Mouse (Mus musculus) testis, postnatal 14 days (tissue): ENCODE results near the gene Siae.

Experiments used
- DNase-seq: peaks from one replicate; pipeline ENCODE4 v3.0.0; 2021; ENCODE audit warnings: low spot score

Gene Siae

DNA sequence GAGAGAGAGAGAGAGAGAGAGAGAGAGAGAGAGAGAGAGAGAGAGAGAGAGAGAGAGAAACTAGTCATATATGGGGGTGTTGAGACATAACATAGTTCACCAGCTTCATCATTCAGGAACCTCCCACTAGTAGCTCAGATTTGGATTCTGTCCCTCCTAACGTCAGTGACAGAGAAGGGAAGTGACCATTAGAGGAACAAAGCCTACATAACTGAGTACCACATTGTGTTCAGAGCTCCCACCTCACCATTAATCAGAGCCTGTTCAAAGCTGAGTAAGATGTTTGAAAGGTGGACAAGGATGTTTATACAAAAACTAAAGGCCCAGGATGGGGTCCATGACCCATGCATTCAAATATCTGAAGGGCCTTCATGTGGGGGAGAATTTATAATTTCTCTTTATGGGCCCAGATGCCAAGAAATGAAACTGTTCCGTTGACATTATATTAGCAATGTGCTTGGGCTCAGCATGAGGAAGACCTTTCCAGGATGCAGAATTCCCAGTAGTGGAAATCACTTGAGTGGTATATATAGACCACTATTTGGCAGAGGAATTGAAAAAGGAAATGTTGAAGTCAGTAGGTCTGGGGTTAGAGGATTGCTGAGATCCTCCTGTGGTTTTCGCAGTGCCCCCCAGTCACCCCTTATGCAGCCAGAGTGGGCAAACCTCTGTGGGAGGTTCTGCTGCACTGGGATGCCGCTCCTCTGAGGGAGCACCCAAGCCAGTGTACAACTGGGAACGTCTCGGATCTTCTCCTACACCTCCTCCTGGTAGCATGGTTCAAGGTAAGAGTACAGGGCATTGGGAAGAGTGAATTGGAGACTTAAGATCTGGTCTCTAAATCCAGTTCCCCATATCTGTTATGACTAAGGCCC is 14.6 kb upstream of the Siae start:
- DNase-seq, result no peak

DNA sequence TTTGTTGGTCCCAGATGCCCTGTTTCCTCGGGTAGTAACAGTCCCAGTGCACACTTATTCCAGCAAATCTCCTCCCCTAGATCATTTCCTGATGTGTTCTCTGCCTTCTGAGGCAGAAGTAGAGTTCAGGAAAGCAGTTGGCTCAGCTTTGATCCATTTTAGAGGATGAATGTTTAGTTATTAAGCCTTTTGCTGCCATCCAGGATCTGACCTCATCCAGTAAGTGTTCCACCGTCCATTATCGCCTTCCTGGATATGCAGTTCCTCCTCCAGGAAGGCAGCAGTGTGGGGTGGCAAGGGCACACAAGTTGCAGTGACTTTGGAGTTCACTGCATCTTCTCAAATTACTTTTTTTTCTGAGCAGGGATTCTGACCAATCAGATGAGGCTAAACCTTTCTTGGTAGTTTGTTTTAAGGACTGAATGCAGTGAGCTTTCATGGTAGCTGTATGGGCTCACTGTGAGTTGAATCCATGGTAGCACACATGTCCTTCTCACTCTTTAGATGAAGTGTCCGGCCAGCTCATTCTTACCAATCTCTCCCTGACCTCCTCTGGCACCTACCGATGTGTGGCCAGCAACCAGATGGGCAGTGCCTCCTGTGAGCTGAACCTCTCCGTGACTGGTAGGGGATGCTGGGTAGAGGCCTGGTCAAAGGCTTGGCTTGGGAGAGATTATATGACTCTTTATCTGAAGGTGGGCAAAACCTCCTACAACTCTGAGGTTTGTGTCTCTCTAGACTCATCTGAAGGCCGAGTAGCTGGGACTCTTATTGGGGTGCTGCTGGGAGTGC is 13.5 kb upstream of the Siae start:
- no peak for DNase-seq

DNA sequence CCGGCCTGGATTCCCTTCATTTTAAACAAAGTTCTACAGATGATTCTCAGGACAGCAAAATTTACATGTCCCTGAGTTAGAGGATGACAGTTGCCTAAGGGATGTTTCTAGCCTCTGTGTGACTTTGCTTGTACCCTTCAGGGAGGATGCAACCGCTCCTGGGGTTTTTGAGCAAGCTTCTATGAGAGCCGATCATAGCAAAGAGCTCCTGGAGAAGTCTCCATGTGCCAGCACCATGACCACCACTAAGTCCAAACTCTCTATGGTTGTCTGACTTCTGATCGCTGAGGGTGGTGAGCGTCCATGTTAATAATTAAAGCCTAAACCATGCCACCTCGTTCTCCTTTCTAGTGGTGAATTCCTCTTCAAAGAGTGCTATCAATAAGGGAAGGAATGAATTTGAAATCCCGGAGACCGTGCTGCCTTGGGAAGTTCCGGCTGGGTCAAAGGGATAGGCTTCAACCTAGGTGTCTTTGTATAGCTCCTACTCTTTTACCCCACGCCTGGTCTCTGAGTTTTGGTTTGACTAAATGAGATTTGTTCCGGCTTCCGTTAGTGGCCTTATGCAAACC is 11.5 kb upstream of the Siae start:
- DNase-seq, result no peak

DNA sequence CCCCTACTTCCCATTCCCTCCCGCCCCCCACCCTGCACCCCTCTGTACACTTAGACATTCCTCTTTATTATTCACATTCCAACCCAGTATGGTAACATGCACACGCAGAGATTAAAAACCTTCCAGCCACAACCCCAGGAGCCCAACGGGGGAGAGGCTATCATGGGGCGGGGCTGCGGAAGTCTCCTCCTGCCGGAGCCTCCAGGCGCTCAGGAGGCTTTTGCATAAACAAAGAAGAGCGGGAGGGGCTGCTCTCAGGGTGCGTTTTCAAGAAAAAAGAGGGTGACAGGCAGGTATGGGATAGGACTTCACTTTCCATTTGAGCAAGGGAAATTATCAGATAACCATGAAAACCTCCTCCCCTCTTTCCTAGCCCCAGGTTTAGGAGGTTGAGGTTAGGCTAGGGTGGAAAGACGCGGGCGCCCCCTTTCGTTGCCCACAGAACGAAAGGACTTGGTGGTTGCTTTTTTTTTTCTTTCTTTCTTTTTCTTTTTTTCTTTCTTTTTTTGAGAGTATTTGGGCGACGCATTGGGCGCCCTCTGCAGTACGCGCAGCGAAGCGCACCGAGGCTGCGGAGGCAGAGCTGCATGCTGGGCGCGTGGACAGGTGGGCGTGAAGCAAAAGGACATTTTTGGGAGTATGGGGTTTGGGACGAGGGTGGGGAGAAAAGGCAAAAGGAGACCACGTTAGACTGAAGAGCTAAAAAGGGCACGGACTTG is 10.9 kb upstream of the Siae start:
- DNase-seq, result peak; percentile 26

DNA sequence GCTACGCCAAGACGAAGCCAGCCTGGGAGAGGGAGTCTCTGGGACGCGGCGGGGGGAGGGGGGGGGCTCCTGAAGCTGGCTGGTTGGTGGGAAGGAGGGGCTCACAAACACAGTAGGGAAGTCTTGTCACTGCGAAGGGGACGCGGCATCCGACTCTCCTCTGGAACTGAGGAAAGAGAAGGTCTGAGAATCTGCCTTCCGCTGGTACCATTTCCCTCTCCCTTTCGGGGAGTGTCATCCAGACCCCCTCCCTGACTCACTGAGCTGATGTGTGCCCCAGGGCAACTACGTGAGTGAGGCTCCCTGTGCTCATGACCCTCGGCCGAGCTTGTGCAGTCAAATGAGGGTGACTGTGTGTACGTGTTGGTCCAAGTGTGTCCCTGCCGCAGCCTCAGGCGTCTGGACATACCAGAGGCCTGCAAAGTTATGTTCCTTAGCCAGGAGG is 10.3 kb upstream of the Siae start:
- DNase-seq, result no peak

DNA sequence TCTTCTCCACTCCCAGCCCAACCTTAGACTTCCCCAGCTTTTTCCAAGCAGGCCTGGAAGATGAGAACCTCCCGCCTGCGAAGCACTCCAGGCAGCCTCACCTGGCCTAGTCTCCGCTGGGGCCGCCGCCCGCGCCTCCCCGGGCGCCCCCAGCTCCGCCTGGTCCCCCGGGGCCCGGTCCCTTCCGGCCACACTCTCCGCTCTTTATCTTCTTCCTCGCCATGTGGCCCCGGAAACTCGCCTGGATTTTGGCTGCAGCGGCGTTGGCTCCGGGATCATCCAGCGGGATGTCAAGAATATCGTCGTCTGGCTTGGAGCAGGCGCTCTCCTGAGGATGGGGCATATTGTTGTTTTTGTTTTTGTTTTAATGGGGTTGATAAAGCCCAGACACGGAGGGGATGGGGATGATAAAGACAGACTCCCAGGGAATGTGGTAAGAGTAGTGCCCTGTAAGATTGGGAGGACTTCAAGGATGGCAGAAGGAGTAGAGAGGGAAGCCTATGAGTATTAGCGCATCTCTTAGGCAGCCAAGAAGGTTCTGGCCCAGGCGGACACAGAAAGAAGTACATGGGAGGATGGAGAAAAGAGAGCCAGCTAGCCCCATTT is 9.5 kb upstream of the Siae start:
- DNase-seq, result no peak

DNA sequence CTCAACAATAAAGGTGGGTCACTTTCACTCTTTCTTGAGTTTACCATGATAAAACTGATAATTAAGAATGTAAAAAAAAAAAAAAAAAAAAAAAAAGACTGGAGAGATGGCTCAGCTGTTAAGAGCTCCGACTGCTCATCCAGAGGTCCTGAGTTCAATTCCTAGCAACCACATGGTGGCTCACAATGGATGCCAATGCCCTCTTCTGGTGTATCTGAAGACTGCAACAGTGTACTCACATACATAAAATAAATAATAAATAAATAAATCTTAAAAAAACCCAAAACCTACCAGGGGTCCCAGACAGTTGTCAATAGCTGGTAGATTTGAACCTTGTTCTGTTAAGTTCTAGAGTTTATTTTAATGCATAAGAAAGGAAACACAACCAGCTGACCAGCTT is 8.6 kb upstream of the Siae start:
- no peak for DNase-seq

DNA sequence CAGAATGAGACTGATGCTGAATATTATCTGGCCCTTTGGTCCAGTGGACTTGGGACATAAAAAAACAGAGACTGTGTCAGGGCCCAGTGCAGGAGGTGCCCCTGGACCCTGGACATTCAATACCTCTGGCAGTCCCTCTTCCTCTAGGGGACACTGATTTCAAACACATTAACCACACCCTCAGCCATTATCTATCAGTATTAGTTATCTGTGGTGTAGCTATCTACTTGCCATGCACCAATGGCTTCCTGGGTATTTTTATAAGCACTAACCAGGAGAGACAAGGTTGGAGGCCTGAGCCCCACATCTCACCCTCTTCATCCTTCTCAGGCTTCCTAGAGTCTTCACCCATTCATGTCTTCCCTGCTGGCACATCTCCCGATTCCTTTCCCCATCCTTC is 5.1 kb upstream of the Siae start:
- DNase-seq, result no peak

DNA sequence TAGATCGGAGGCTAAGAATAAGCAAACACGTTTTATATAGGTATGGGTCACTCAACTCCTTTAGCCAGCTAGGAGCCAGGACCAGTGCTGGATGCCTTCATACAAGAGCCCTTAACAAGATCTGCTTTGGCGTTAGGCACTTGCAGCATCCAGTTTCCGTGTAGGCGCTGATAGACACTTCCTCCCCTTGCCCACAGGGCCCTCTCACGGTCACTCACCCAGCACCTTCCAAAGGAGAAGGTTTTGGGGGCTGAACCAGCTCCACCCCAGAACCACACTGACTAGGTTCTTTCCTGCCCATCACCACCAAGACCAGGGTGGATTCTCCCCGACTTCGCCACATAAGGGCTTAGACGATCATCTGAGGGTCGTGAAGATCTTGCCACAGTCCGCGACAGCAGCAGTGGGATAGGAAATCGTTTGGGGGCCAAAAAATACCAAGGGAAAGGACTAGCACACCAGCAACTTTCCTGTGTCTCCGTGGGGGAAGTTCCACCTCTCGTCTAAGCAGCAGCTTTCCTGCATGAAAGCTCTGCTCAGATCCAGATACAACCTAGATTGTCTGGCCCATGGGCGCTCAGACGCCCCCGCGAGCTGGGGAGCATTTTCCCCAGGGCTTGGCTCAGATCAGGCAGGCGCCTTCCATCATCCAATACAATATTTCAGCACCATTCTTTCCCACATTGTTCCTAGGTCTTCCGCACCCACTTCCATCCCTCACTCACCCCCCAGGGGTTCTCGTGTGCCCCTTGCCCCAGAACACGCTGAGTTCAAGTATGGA is 3.6 kb upstream of the Siae start:
- DNase-seq, result no peak

DNA sequence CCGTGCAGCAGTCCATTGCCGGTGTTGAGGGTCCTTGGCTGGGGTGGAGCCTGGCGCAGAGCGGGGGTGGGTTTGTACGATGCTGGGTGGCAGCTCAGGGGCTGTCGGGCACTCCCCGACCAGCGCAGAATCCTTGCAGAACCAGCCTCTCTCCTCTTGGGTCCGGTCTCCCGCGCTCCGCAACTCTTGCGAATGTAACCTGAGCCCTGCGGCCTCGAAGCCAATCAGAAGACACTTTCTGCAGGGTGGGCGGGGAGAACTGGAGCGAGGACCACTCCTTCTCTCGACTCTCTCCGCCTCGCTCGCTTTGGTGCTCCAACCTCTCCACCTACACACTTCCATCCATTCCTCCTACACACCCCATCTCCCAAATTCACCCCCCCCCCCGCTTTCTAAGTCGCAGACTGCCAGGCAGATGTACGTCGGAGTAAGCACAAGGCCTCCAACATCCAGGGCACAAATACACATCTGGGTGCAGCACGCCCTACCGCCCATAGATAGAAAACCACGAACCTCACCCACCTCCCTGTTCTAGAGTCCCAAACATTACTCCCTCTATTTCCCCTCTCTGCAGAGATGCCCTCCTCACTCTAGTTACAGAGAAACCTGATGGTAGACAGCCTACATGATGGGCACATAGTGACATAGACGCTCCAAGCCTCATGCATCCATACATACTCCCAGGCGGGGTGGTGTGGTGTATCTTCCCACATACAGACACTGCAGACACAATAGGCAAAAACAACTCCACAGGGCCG is 2.8 kb upstream of the Siae start, which contains the start of gene Nrgn:
Gene Nrgn (minus strand): TSS at position 369 of the 758 bp plus-strand sequence.
- DNase-seq, result peak; percentile 69

DNA sequence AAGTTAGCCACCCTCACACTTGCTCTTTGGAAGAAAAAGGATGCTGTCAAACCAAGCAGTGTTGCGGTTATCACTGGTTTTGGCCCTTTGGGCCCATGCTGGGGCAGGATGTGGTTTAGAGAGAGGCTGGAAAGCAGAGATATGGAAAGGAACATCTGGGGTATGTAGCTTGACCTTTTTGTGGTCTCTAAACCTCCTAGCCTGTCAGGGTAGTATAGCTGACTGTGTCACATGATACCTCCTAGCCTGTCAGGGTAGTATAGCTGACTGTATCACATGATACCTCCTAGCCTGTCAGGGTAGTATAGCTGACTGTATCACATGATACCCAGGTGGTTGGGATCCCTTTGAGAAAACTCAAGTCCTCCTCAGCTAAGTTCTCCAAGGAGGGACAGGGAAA is 1.2 kb upstream of the Siae start:
- no peak for DNase-seq

DNA sequence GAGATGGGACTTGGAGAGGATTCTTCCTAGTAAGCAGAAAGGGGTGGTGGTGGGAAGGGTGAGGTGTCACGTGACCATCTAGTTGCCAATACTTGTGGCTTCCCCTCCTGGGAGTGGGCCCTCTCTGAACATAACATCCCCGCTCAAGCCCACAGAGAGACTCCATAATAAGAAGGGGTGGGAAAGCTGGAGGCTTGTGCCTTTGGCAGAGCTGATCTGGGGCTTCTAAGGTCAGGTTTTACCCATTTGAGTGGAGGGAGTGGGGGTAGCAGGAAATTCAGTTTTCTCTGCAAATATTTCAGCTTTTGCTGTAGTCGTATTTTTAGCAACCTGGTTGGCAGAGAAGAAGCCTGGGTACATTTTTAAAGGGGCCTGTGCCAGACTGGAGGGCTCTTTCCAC is 868 bp downstream of the Siae start:
- DNase-seq, result no peak

DNA sequence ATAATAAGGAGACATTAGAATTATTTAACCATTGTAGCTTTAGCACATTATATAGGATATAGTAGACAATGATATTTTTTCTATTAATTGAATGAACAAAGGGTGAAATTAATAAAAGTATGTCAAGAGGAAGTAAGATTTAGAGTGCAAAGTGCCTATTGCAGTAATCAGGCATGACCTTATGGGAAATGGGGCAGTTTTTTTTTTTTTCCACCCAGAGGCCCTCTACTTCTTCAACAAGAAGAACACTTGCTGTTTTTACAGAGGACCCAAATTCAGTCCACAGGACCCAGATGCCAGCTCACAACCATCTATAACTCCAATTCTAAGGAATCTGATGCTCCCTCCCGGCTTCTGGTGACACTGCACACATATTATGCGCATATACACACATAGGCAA is 5.1 kb downstream of the Siae start:
- no peak for DNase-seq

DNA sequence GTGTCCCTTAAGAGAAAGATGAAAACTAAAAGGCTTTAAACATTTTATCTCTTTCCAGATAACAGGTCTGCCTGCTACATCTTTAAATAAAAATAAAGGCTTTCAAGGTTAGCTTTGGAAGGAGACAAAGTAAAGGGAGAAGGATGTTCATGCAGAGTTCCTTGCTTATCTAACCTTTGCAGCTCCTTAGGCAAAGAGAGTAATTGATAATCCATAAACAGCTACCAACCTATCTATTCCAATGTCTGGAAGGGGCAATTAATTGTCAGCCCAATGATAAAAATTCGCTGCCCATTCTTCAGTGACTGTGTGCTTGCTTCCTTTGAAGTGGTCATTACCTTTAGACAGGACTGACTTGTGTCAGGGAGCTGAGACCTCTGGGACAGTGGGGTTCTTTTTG is 8.3 kb downstream of the Siae start:
- no peak for DNase-seq

DNA sequence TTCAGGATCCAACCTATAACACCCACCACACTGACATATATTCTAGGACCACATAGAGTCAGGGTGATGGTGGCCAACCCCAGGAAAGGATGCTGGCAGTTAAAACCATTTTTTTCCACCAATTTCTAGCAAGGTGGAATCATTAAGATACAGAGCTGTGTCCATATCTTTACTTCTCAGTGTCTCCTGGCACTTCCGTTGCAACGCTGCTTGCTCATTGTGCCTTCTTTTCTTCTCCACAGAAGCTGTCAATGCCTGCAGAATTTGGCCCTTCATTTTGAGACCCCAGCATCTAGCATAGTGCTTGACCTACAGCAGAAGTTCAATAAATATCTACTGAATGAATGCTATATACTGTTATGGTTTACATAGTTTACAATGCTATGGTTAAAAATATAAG is 11.5 kb downstream of the Siae start:
- DNase-seq, result no peak

DNA sequence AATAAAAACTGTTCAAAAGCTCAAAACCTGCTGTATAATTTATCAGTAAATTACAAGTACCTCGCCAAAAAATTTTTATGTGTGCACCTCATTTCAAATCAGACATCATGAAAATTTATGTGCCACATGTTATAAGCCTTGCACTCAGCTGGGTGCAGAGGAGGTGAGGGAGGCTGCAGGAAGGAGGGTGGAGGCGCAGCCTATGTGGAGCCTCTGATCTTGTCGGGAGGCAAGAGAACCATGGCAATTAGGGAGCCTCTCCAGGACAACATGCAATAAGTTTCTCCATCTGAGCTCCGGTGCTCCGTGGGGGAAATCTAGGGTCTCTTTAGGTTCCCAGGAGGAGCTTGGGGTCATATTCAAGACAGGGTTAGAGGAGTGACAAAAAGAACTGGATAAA is 12.0 kb downstream of the Siae start:
- no peak for DNase-seq

DNA sequence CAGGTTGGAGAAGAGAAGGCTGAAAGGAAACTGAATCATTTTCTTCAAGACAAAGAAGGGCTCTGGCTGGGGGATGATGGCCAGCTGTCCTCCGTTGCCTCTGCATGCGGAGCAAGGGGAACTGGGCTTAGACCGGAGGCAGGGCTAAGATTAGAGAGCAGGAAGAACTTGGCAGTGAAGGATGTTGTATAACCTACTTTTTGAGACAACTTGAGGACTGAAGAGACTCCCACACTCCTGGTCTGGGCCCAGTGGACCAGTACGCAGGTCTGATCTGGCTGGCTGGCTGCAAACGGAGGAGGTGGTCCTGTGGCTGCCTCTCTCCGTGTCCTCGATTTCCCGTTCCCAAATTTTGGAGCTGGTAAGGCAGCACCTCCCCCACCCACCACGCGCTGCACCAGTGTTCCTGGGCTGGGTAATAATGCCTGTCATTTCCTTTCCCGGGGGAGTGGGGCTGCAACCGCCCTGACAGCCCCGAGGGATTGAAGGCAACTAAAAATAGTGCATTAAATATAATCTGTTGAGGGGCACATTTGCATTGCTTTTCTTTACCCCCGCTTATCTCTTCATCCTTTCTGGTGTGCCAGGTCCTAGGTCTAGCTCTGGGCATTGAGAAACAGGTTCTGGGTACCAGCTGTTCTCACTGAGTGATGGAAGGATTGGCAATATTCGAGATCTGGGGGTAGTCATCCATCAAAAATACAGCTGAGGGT is 12.6 kb downstream of the Siae start:
- no peak for DNase-seq

DNA sequence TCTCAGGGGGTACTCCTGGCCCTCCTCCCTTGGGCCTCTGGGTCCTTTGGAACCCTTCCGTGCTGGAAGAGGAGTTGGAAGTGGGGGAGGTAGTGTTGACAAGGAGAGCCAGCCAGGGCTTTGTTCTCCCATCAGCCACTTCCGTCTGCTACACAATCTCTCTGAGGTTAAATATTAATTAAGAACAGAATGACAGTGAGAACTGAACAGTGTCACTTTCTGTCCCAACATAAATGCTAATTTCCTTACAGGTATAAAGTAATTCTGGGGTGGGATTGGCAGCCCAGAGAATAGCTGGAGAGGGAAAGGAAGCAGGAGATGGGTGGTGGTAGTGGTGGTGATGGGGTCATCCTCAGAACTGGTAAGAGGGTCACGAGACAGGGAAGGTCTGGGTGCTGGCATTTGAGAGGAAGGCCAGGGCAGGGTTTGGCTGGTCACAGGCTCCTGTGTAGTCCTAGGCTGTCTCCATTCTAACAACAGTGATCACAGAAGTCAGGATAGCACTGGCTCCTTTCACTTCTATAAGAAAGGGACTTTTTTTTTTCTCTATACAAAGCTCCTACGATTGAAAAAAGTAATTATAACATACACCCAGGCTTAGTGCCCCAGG is 13.2 kb downstream of the Siae start:
- no peak for DNase-seq

DNA sequence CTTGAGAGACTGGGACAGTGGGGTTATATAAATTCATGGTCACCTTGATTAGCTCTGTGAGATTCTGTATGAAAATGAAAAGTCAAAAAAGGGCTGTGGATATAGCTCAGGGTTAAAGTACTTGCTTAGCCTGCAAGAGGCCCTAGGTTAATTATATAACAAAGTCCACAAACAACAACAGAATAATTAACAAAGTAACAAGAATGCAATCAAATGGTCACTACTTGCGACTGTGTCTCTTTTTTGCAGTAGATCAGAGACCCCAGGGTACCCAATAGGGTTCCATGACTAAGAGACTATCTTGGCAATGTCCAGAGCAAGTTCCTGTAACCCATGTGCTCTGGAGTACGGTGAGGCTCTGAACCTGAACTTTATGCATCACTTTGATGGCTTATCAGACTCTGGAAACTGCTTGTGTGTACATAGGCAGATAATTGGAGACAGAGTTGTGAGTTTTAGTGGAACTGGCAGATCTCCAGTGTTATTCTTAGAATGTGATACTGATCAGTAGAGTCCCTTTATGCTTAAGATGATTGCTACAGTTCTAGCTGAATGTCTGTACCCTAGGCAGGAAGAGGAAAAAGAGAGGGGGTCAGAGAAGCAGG is 13.8 kb downstream of the Siae start:
- DNase-seq, result no peak
